Mouse (Mus musculus): ENCODE measurements at regions not wholly inside any gene's neighbourhood (a gene's known extent, or its start where the extent isn't known, plus 50 kb on each side); places are given as distances from the start of the nearest gene placed in this dataset.

GRCm38 (mm10) chr10:99366162-99366561, 103.1 kb downstream of the Dusp6 start:
- intact Hi-C loops (cut with DNase I): no loop called here
- DNase-seq: no peak

GRCm38 (mm10) chr10:99367757-99368156, 104.7 kb downstream of the Dusp6 start:
- intact Hi-C loops (cut with DNase I): no loop called here

GRCm38 (mm10) chr10:99375101-99375500, 112.1 kb downstream of the Dusp6 start:
- intact Hi-C loops (cut with DNase I): no loop called here
- no peak for DNase-seq

More at GRCm38 (mm10) chr10:99367757-99368156, 104.7 kb downstream of the Dusp6 start:
- DNase-seq: no peak

- intact Hi-C loops (cut with DNase I): no loop called here
- DNase-seq: no peak
Measured at GRCm38 (mm10) chr10:99376430-99376829, 113.4 kb downstream of the Dusp6 start.

GRCm38 (mm10) chr10:99377548-99377947, 114.5 kb downstream of the Dusp6 start:
- DNase-seq: no peak
- intact Hi-C loops (cut with DNase I): no loop called here

GRCm38 (mm10) chr10:99379156-99379555, 116.1 kb downstream of the Dusp6 start:
- DNase-seq: no peak
- intact Hi-C loops (cut with DNase I): no loop called here

GRCm38 (mm10) chr10:99380170-99380569, 117.1 kb downstream of the Dusp6 start:
- intact Hi-C loops (cut with DNase I): no loop called here

GRCm38 (mm10) chr10:99383028-99383427, 120.0 kb downstream of the Dusp6 start:
- no peak for DNase-seq
- intact Hi-C loops (cut with DNase I): no loop called here

More at GRCm38 (mm10) chr10:99380170-99380569, 117.1 kb downstream of the Dusp6 start:
- DNase-seq: no peak

- intact Hi-C loops (cut with DNase I): no loop called here
- no peak for DNase-seq
Measured at GRCm38 (mm10) chr10:99384366-99384765, 121.3 kb downstream of the Dusp6 start.

GRCm38 (mm10) chr10:99384851-99385250, 121.8 kb downstream of the Dusp6 start:
- no peak for DNase-seq
- intact Hi-C loops (cut with DNase I): no loop called here

- intact Hi-C loops (cut with DNase I): no loop called here
- DNase-seq: no peak
Measured at GRCm38 (mm10) chr10:99385854-99386253, 122.8 kb downstream of the Dusp6 start.

GRCm38 (mm10) chr10:99388526-99388925, 125.5 kb downstream of the Dusp6 start:
- DNase-seq: no peak
- intact Hi-C loops (cut with DNase I): no loop called here

GRCm38 (mm10) chr10:99388986-99389385, 126.0 kb downstream of the Dusp6 start:
- intact Hi-C loops (cut with DNase I): no loop called here
- no peak for DNase-seq

- DNase-seq: no peak
- intact Hi-C loops (cut with DNase I): no loop called here
Measured at GRCm38 (mm10) chr10:99390609-99391183, 127.7 kb downstream of the Dusp6 start.

GRCm38 (mm10) chr10:99391725-99392124, 128.7 kb downstream of the Dusp6 start:
- intact Hi-C loops (cut with DNase I): no loop called here
- DNase-seq: no peak

- intact Hi-C loops (cut with DNase I): no loop called here
- DNase-seq: no peak
Measured at GRCm38 (mm10) chr10:99392979-99393378, 129.9 kb downstream of the Dusp6 start.

- intact Hi-C loops (cut with DNase I): no loop called here
- DNase-seq: no peak
Measured at GRCm38 (mm10) chr10:99393523-99393922, 130.5 kb downstream of the Dusp6 start.

- intact Hi-C loops (cut with DNase I): no loop called here
- DNase-seq: no peak
Measured at GRCm38 (mm10) chr10:99395411-99395810, 132.4 kb downstream of the Dusp6 start.

GRCm38 (mm10) chr10:99396630-99397029, 133.6 kb downstream of the Dusp6 start:
- DNase-seq: no peak
- intact Hi-C loops (cut with DNase I): no loop called here

- intact Hi-C loops (cut with DNase I): no loop called here
- DNase-seq: no peak
Measured at GRCm38 (mm10) chr10:99400076-99400475, 137.0 kb downstream of the Dusp6 start.

- no peak for DNase-seq
- intact Hi-C loops (cut with DNase I): no loop called here
Measured at GRCm38 (mm10) chr10:99406764-99407163, 143.7 kb downstream of the Dusp6 start.

GRCm38 (mm10) chr10:99408786-99409185, 145.8 kb downstream of the Dusp6 start:
- no peak for DNase-seq
- intact Hi-C loops (cut with DNase I): no loop called here

- intact Hi-C loops (cut with DNase I): no loop called here
- DNase-seq: no peak
Measured at GRCm38 (mm10) chr10:99409744-99410143, 146.7 kb downstream of the Dusp6 start.

Measured in gastrocnemius, postnatal 36 days (tissue).